In genomic region chr8:95243853-95244252, GRCm38 (mm10) we compare ENCODE assay signal across 14 mouse cellular contexts. TPM values are rescaled to one million over a fixed set of nuclear protein-coding genes. Genes with fewer than 3 reads are reported as not detected.
A peak's percentile ranks its signal among the peaks of the same experiment; 100 is the strongest.
DNase-seq lines count a peak whose midpoint lies in the region; ATAC-seq lines count a peak whose summit lies in the region.
"Had no signal": no experiment of that assay in that cellular context is flagged by ENCODE, and none has a peak within 500 bp of the region (broad histone marks: within the 10 kb centered on the region; RNA-seq: fewer than 3 reads in every experiment).

No protein-coding gene starts in this region.

- no peaks in the 10 kb centered on the region for H3K27me3 ChIP-seq in hindbrain, embryonic 12.5 days
- H3K27me3 ChIP-seq in midbrain, embryonic 14.5 days (ENCODE audit: control insufficient read depth, insufficient read depth, low read length) = no peaks in the 10 kb centered on the region
- H3K27me3 ChIP-seq: embryonic facial prominence, embryonic 12.5 days; limb, embryonic 13.5 days; stomach, embryonic 15.5 days had no signal

- no peak overlapping the region for H3K9ac ChIP-seq in hindbrain, embryonic 12.5 days
- H3K9ac ChIP-seq in midbrain, embryonic 14.5 days (replicated peaks; ENCODE audit: low read length) = no peak overlapping the region
- H3K9ac ChIP-seq: embryonic facial prominence, embryonic 12.5 days; liver, postnatal 0 days; stomach, embryonic 15.5 days had no signal

- WGBS in hindbrain, embryonic 12.5 days = 60% methylated on average over 4 of the region's 4 CpGs
- 57% methylated on average over 4 of the region's 4 CpGs for WGBS in midbrain, embryonic 14.5 days

- ATAC-seq in hindbrain, embryonic 12.5 days (ENCODE audit: low FRiP score) = peak; percentile 53
- no peak for ATAC-seq in midbrain, embryonic 14.5 days (ENCODE audit: low FRiP score, low TSS enrichment)
- ATAC-seq: inflammation-experienced regulatory T-cells, adult 6 months; liver, postnatal 0 days had no signal

- H3K27ac ChIP-seq in hindbrain, embryonic 12.5 days = peak overlapping the region; percentile 94
- peak overlapping the region; percentile 94 for H3K27ac ChIP-seq in midbrain, embryonic 14.5 days (replicated peaks; ENCODE audit: low read depth, low read length)
- H3K27ac ChIP-seq: embryonic facial prominence, embryonic 12.5 days; limb, embryonic 13.5 days; macrophage; stomach, embryonic 15.5 days had no signal

- DNase-seq in thymus, postnatal 4 days = peak; percentile 18
- no peak for DNase-seq in thymus, adult 18-20 months
- DNase-seq in midbrain, embryonic 14.5 days = peak; percentile 39
- DNase-seq in urinary bladder, postnatal 10 days (ENCODE audit: low spot score) = no peak
- no peak for DNase-seq in frontal cortex, postnatal 10 days (ENCODE audit: low spot score in 2 of 2)
- DNase-seq in c-Kit-positive CD71-positive TER-119-positive erythroid progenitor cells, embryonic 14.5 days (ENCODE audit: low spot score) = no peak
- DNase-seq: cerebellum, postnatal 36 days; liver, postnatal 0 days had no signal

- 0 out of 2 replicates have a peak overlapping the region, but pooled peaks have one; percentile 21 for H3K4me2 ChIP-seq in hindbrain, embryonic 12.5 days (replicated peaks)
- H3K4me2 ChIP-seq in midbrain, embryonic 14.5 days (ENCODE audit: low read length) = peak overlapping the region; percentile 27
- H3K4me2 ChIP-seq: embryonic facial prominence, embryonic 12.5 days; limb, embryonic 13.5 days; stomach, embryonic 15.5 days had no signal

- no peak overlapping the region for H3K4me3 ChIP-seq in hindbrain, embryonic 12.5 days
- no peak overlapping the region for H3K4me3 ChIP-seq in midbrain, embryonic 14.5 days (replicated peaks; ENCODE audit: low read depth, low read length)
- H3K4me3 ChIP-seq: embryonic facial prominence, embryonic 12.5 days; limb, embryonic 13.5 days; stomach, embryonic 15.5 days had no signal

- no peaks in the 10 kb centered on the region for H3K9me3 ChIP-seq in hindbrain, embryonic 12.5 days (replicated peaks)
- no peaks in the 10 kb centered on the region for H3K9me3 ChIP-seq in midbrain, embryonic 14.5 days (ENCODE audit: control insufficient read depth, low read length)
- H3K9me3 ChIP-seq: embryonic facial prominence, embryonic 12.5 days; limb, embryonic 13.5 days; stomach, embryonic 15.5 days had no signal

- peaks cover 33% of the 10 kb centered on the region for H3K4me1 ChIP-seq in hindbrain, embryonic 12.5 days
- peaks cover 35% of the 10 kb centered on the region for H3K4me1 ChIP-seq in midbrain, embryonic 14.5 days (ENCODE audit: control insufficient read depth, insufficient read depth, low read length)

- H3K36me3 ChIP-seq in hindbrain, embryonic 12.5 days = no peaks in the 10 kb centered on the region
- no peaks in the 10 kb centered on the region for H3K36me3 ChIP-seq in midbrain, embryonic 14.5 days (ENCODE audit: control insufficient read depth, insufficient read depth, low read length)
- H3K36me3 ChIP-seq: embryonic facial prominence, embryonic 12.5 days; limb, embryonic 13.5 days; stomach, embryonic 15.5 days had no signal

RNA-seq across cellular contexts. Expression of gene Kifc3, which starts 41.2 kb away (rescaled TPM):
- 17.4 and 21.2 TPM in 2 replicates for polyA plus RNA-seq in hindbrain, embryonic 12.5 days (2016; fragmentation: Nextera tagmentation; extraction: Ambion mirVana)
- 19.4 and 21.9 TPM in 2 replicates for polyA plus RNA-seq in midbrain, embryonic 14.5 days (2014; fragmentation: Nextera tagmentation; extraction: Ambion mirVana)

Comparison
In these comparisons a context has a peak if more than half of its experiments do, and no peak if none do; other contexts are left out.
1. DNase-seq: peak in thymus, postnatal 4 days (single experiment) and midbrain, embryonic 14.5 days (single experiment); none in thymus, adult 18-20 months (0 of 2), urinary bladder, postnatal 10 days (single experiment), frontal cortex, postnatal 10 days (0 of 2) and c-Kit-positive CD71-positive TER-119-positive erythroid progenitor cells, embryonic 14.5 days (single experiment).